Mouse (Mus musculus) forebrain, embryonic 12.5 days (tissue): ENCODE results near the gene Pgp. TPM values are rescaled to one million over a fixed set of nuclear protein-coding genes. Genes with fewer than 3 reads are reported as not detected.
"Not testable (repeated sequence)": the region's sequence is repeated elsewhere in the genome, so short reads cannot be mapped to it uniquely, and the experiment has no call there.

Experiments used
- ATAC-seq: fragments of 200-750 bp; cut with Nextera tagmentation; 2 replicates; pipeline ENCODE4 v1.8.0; 2017; ENCODE audit warnings: moderate TSS enrichment; ENCODE audit not compliant: low FRiP score
- H3K27ac ChIP-seq: fragments of 300-500 bp; sonication (generic); 2 replicates; pipeline ENCODE4 v1.5.1; 2016; ENCODE audit warnings: mild to moderate bottlenecking
- H3K27me3 ChIP-seq: fragments of 300-500 bp; sonication (generic); 2 replicates; pipeline ENCODE4 v1.6.1; 2016; ENCODE audit warnings: mild to moderate bottlenecking
- H3K36me3 ChIP-seq: fragments of 300-500 bp; sonication (generic); replicated peaks from 2 replicates; pipeline ENCODE4 v1.6.1; 2016; ENCODE audit warnings: mild to moderate bottlenecking
- H3K4me1 ChIP-seq: fragments of 300-500 bp; sonication (generic); 2 replicates; pipeline ENCODE4 v1.6.1; 2016
- H3K4me2 ChIP-seq: fragments of 300-500 bp; sonication (generic); 2 replicates; pipeline ENCODE4 v1.6.1; 2016; ENCODE audit warnings: mild to moderate bottlenecking, moderate library complexity
- H3K4me3 ChIP-seq: fragments of 300-500 bp; sonication (generic); replicated peaks from 2 replicates; pipeline ENCODE4 v1.5.1; 2016; ENCODE audit warnings: mild to moderate bottlenecking
- H3K9ac ChIP-seq: fragments of 300-500 bp; sonication (generic); 2 replicates; pipeline ENCODE4 v1.6.1; 2016; ENCODE audit warnings: mild to moderate bottlenecking
- H3K9me3 ChIP-seq: fragments of 300-500 bp; sonication (generic); 2 replicates; pipeline ENCODE4 v1.6.1; 2016
- WGBS: fragments of 180-500 bp; shearing (Covaris S2); methylation state at CpG from one replicate; pipeline ENCODE4 v1.1.7; 2016; 5-methylcytosine and 5-hydroxymethylcytosine counted together
- polyA plus RNA-seq: library from polyadenylated mRNA; unstranded; fragments of >200 nt; fragmentation: Nextera tagmentation; extraction: Ambion mirVana; gene quantifications from 2 replicates; pipeline ENCODE4 v1.2.1, GENCODE M21; 2016

Pgp gene
- 59.3 and 60.3 TPM in 2 replicates for polyA plus RNA-seq

- under 1% methylated on average over 70 of the region's 75 CpGs for WGBS
- Histone ChIP-seq H3K4me1 (peaks cover 28% of the 10 kb centered on the region), H3K9me3 (no peaks in the 10 kb centered on the region), H3K4me3 (peak within 1 kb of the TSS; percentile 89), H3K27me3 (no peaks in the 10 kb centered on the region), H3K9ac (peak within 1 kb of the TSS; percentile 95), H3K36me3 (peaks cover 14% of the 10 kb centered on the region), H3K4me2 (peak within 1 kb of the TSS; percentile 83), H3K27ac (peak within 1 kb of the TSS; percentile 85)
- peak; percentile 97 for ATAC-seq
These were observed at the start of gene Pgp, which contains the start of gene E4f1 for GRCm38 (mm10) chr17:24469910-24470602. TSS of gene Pgp (plus strand) at chr17:24470392. TSS of gene E4f1 (minus strand) at chr17:24470313.

DNA sequence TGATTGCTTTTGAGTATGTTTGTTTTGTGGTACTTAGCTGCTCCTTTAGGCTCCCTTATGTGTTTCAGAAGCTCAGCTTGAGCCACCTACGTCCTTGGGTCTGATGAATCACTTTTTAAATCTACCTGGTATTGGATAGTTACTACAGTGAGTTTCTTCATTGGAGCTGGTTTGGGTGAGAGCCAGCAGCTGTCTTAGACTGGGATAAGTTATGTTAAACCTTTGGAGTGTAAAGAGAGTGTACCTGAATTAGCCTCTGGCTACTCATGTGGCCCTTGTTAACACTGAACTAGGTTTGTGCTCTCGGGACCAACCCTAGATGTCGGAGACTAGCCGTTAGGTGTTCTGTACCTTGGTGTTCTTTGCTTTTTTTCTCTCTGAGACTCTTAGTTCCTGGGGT, 47.1 kb upstream of the Pgp start:
- peaks cover 8% of the 10 kb centered on the region for H3K4me1 ChIP-seq
- H3K27me3 ChIP-seq = no peaks in the 10 kb centered on the region
- no peak for ATAC-seq
- no peak overlapping the region for H3K4me2 ChIP-seq
- no peak overlapping the region for H3K4me3 ChIP-seq
- no peak overlapping the region for H3K9ac ChIP-seq
- peaks cover 70% of the 10 kb centered on the region for H3K36me3 ChIP-seq
- WGBS = 93% methylated on average over 4 of the region's 4 CpGs
- no peaks in the 10 kb centered on the region for H3K9me3 ChIP-seq
- no peak overlapping the region for H3K27ac ChIP-seq

- Histone ChIP-seq H3K4me1 (peaks cover 12% of the 10 kb centered on the region), H3K4me2 (no peak overlapping the region), H3K4me3 (no peak overlapping the region), H3K27me3 (no peaks in the 10 kb centered on the region), H3K9me3 (no peaks in the 10 kb centered on the region), H3K9ac (no peak overlapping the region), H3K36me3 (peaks cover 56% of the 10 kb centered on the region), H3K27ac (no peak overlapping the region)
- no peak for ATAC-seq
- 96% methylated on average over 5 of the region's 5 CpGs for WGBS
These were observed 45.7 kb upstream of the Pgp start for GRCm38 (mm10) chr17:24424489-24424888.

GRCm38 (mm10) chr17:24425326-24425725, 44.9 kb upstream of the Pgp start:
- peaks cover 48% of the 10 kb centered on the region for H3K36me3 ChIP-seq

GRCm38 (mm10) chr17:24425905-24426304, 44.3 kb upstream of the Pgp start:
- peaks cover 12% of the 10 kb centered on the region for H3K4me1 ChIP-seq
- no peaks in the 10 kb centered on the region for H3K27me3 ChIP-seq
- peaks cover 42% of the 10 kb centered on the region for H3K36me3 ChIP-seq
- H3K9ac ChIP-seq = no peak overlapping the region
- H3K4me3 ChIP-seq = no peak overlapping the region
- WGBS = 92% methylated on average over 7 of the region's 7 CpGs
- H3K4me2 ChIP-seq = no peak overlapping the region
- peak overlapping the region; percentile 95; the same call in 1 of the 2 replicates for H3K27ac ChIP-seq
- H3K9me3 ChIP-seq = no peaks in the 10 kb centered on the region
- no peak for ATAC-seq

More at GRCm38 (mm10) chr17:24425326-24425725, 44.9 kb upstream of the Pgp start:
- not testable (repeated sequence) for H3K4me2 ChIP-seq, H3K4me3 ChIP-seq, H3K27ac ChIP-seq, H3K9ac ChIP-seq, ATAC-seq, H3K27me3 ChIP-seq, H3K9me3 ChIP-seq
- WGBS = 83% methylated on average over 6 of the region's 8 CpGs
- peaks cover 12% of the 10 kb centered on the region for H3K4me1 ChIP-seq

DNA sequence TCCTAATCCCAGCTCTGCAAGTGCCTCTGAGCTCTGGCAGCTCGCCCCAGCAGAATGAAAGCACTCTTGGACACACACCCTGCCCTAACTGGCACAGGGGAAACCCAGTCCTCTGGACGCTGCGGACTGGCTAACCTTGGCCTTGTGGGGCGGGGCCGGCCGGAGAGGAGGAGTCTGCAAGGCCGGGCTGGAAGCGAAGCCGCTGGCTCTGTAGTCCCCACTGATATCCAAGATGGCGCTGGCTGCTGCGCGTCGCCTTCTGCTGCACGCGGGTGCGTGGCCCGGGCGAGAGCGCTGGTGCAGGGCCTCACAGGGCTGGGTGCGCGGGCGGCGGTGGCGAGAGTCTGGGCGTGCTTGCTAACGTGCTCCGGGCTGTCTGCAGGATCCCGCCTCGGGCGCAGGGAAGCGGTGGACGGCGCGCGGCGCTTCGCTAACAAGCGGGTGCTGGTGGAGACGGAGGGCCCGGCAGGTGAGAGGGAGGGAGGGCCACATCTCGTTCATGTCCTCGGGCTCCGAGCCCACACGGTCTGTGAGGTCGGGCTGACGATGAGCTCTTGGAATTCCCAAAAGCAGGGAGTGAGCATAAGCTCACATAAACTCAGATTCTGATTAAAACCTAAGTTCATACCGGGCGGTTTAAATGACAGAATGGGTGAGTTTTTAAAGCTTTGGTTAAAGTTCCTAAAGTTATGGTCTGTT, 43.6 kb upstream of the Pgp start, which contains the start of gene Eci1:
Gene Eci1 (plus strand): TSS at position 171 of the 699 bp plus-strand sequence.
- H3K4me1 ChIP-seq = peaks cover 12% of the 10 kb centered on the region
- peak; percentile 97 for ATAC-seq
- H3K36me3 ChIP-seq = peaks cover 35% of the 10 kb centered on the region
- no peaks in the 10 kb centered on the region for H3K9me3 ChIP-seq
- peak within 1 kb of the TSS; percentile 95 for H3K27ac ChIP-seq
- peak within 1 kb of the TSS; percentile 90 for H3K9ac ChIP-seq
- under 1% methylated on average over 48 of the region's 48 CpGs for WGBS
- peak within 1 kb of the TSS; percentile 71 for H3K4me3 ChIP-seq
- H3K4me2 ChIP-seq = peak within 1 kb of the TSS; percentile 71
- no peaks in the 10 kb centered on the region for H3K27me3 ChIP-seq

DNA sequence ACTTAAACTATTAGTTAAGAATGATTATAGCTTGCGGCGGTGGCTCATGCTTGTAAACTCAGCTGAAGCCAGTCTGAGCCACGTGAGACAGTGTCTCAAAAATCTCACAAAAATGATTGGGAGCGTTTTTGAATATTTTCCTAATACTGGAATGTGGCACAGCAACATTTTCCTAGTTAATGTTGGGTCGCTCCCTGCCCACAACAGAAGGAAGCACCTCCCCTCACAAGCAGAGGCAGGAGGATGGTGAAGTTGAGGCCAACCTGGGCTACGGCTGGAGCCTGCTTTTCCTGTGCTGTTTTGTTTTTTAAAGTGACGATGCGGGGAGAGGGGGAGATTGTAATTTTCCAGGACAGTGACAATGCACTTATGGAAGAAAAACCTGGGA, 43.0 kb upstream of the Pgp start:
- WGBS = 9% methylated on average over 8 of the region's 8 CpGs
- Histone ChIP-seq H3K9me3 (no peaks in the 10 kb centered on the region), H3K4me3 (peak overlapping the region; percentile 71), H3K27ac (peak overlapping the region; percentile 95), H3K27me3 (no peaks in the 10 kb centered on the region), H3K4me1 (peaks cover 12% of the 10 kb centered on the region), H3K4me2 (peak overlapping the region; percentile 71), H3K36me3 (peaks cover 30% of the 10 kb centered on the region), H3K9ac (peak overlapping the region; percentile 90)
- ATAC-seq = no peak

DNA sequence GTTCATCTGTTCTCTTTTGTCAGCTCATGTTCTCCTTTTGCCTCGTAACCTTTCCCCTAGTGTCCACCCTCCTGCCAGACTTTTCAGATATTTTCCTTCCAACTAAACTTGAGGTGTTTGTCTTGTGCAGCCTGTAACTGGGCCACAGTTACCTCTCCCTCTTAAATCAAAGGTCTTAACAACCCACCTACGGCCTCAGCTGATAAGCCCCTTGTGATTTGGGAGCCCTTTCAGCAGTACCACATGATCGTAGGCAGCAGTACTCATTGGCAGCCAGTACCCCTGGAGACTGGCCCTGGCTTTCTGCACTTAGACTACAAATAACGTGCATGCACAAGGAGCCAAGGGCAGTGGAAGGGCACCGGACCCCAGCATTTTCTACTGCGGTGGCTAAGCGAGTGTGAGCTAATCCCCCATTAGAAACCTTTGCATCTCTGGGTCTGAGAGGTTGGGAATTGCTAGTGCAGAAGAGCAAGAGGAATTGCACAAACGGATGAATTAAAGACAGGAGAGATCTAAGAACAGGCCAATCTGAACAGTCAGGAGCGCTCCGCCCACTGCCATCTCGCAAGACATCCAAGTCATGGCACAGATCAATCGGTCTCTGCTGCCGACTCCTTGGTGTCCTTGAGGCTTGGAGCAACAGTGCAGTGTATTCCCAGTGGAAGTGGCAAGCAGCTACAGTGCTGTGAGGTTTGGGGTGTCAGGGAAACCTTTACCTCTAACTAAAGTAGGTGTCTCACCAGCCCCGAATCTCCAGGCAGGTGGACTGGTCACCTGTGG, 40.8 kb upstream of the Pgp start:
- H3K36me3 ChIP-seq = peaks cover 12% of the 10 kb centered on the region

GRCm38 (mm10) chr17:24437016-24437415, 33.2 kb upstream of the Pgp start:
- ATAC-seq = peak; percentile 39; the same call in 1 of the 2 replicates
- H3K9me3 ChIP-seq = no peaks in the 10 kb centered on the region
- H3K27me3 ChIP-seq = no peaks in the 10 kb centered on the region
- H3K4me1 ChIP-seq = no peaks in the 10 kb centered on the region
- no peak overlapping the region for H3K4me3 ChIP-seq
- no peak overlapping the region for H3K9ac ChIP-seq
- peaks cover 64% of the 10 kb centered on the region for H3K36me3 ChIP-seq
- no peak overlapping the region for H3K4me2 ChIP-seq
- H3K27ac ChIP-seq = no peak overlapping the region
- WGBS = 72% methylated on average over 5 of the region's 5 CpGs

More for the DNA sequence above, 40.8 kb upstream of the Pgp start:
- H3K4me1 ChIP-seq = peaks cover 12% of the 10 kb centered on the region
- 91% methylated on average over 14 of the region's 14 CpGs for WGBS
- H3K9ac ChIP-seq = no peak overlapping the region
- no peak for ATAC-seq
- H3K4me2 ChIP-seq = no peak overlapping the region
- H3K9me3 ChIP-seq = no peaks in the 10 kb centered on the region
- H3K4me3 ChIP-seq = no peak overlapping the region
- H3K27ac ChIP-seq = no peak overlapping the region
- H3K27me3 ChIP-seq = no peaks in the 10 kb centered on the region

DNA sequence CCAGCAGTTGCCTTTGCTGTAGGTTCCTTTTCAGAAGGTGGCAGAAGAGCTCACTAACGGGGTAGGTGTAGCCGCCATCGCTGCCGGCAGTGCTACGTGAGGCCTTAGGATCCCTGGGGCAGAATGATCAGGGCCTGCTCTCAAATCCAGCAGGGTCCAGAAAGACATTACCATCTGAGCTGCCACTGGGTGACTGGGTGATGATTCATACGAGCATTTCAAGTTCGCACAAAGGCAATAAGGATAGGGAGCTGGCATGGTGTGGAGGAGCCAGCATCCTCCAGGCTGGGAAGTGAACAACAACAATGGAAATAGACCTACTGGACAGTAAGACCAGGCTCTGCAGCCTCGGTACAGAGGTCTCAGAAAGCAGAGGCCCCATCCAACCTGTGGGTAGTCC, 29.8 kb upstream of the Pgp start:
- H3K4me1 ChIP-seq = no peaks in the 10 kb centered on the region
- no peak for ATAC-seq
- no peaks in the 10 kb centered on the region for H3K27me3 ChIP-seq
- WGBS = 90% methylated on average over 8 of the region's 8 CpGs
- H3K4me2 ChIP-seq = no peak overlapping the region
- no peak overlapping the region for H3K27ac ChIP-seq
- H3K9ac ChIP-seq = no peak overlapping the region
- H3K4me3 ChIP-seq = no peak overlapping the region
- no peaks in the 10 kb centered on the region for H3K9me3 ChIP-seq
- H3K36me3 ChIP-seq = peaks cover 86% of the 10 kb centered on the region

GRCm38 (mm10) chr17:24441148-24441547, 29.0 kb upstream of the Pgp start:
- Histone ChIP-seq H3K36me3 (peaks cover 87% of the 10 kb centered on the region), H3K4me1 (no peaks in the 10 kb centered on the region), H3K9ac (no peak overlapping the region), H3K4me3 (no peak overlapping the region), H3K4me2 (no peak overlapping the region), H3K9me3 (no peaks in the 10 kb centered on the region), H3K27ac (no peak overlapping the region), H3K27me3 (no peaks in the 10 kb centered on the region)
- 0 out of 2 replicates have a peak, but pooled peaks have one; percentile 25 for ATAC-seq
- WGBS = 53% methylated on average over 2 of the region's 2 CpGs

GRCm38 (mm10) chr17:24442107-24442506, 28.1 kb upstream of the Pgp start:
- H3K27ac ChIP-seq = no peak overlapping the region
- H3K27me3 ChIP-seq = no peaks in the 10 kb centered on the region
- H3K36me3 ChIP-seq = peaks cover 95% of the 10 kb centered on the region
- no peak for ATAC-seq
- H3K4me3 ChIP-seq = no peak overlapping the region
- no peak overlapping the region for H3K9ac ChIP-seq
- WGBS = 92% methylated on average over 14 of the region's 14 CpGs
- H3K4me1 ChIP-seq = no peaks in the 10 kb centered on the region
- H3K9me3 ChIP-seq = no peaks in the 10 kb centered on the region
- no peak overlapping the region for H3K4me2 ChIP-seq
